Mouse (Mus musculus) midbrain, embryonic 13.5 days (tissue): ENCODE results near the gene Sgo1. TPM values are rescaled to one million over a fixed set of nuclear protein-coding genes. Genes with fewer than 3 reads are reported as not detected.

Source experiments
- ATAC-seq: fragments of 200-750 bp; cut with Nextera tagmentation; 2 replicates; pipeline ENCODE4 v1.8.0; 2017; ENCODE audit warnings: mild to moderate bottlenecking, moderate TSS enrichment, moderate library complexity
- H3K27ac ChIP-seq: fragments of 300-500 bp; sonication (generic); 2 replicates; pipeline ENCODE4 v1.5.1; 2015; ENCODE audit warnings: inconsistent platforms, mild to moderate bottlenecking, moderate library complexity
- H3K27me3 ChIP-seq: fragments of 300-500 bp; sonication (generic); 2 replicates; pipeline ENCODE4 v1.6.1; 2015; ENCODE audit warnings: mild to moderate bottlenecking, inconsistent platforms
- H3K36me3 ChIP-seq: fragments of 300-500 bp; sonication (generic); 2 replicates; pipeline ENCODE4 v1.6.1; 2015; ENCODE audit warnings: mild to moderate bottlenecking, inconsistent platforms
- H3K4me1 ChIP-seq: fragments of 300-500 bp; sonication (generic); replicated peaks from 2 replicates; pipeline ENCODE4 v1.6.1; 2015; ENCODE audit warnings: inconsistent platforms
- H3K4me2 ChIP-seq: fragments of 300-500 bp; sonication (generic); replicated peaks from 2 replicates; pipeline ENCODE4 v1.6.1; 2015; ENCODE audit warnings: moderate library complexity, mild to moderate bottlenecking, inconsistent platforms
- H3K4me3 ChIP-seq: fragments of 300-500 bp; sonication (generic); replicated peaks from 2 replicates; pipeline ENCODE4 v1.5.1; 2015; ENCODE audit warnings: mild to moderate bottlenecking, inconsistent platforms
- H3K9ac ChIP-seq: fragments of 300-500 bp; sonication (generic); replicated peaks from 2 replicates; pipeline ENCODE4 v1.6.1; 2015; ENCODE audit warnings: mild to moderate bottlenecking, inconsistent platforms
- H3K9me3 ChIP-seq: fragments of 300-500 bp; sonication (generic); 2 replicates; pipeline ENCODE4 v1.6.1; 2016; ENCODE audit warnings: mild to moderate bottlenecking, inconsistent platforms
- WGBS: fragments of 180-500 bp; shearing (Covaris S2); methylation state at CpG from one replicate; pipeline ENCODE4 v1.1.7; 2015; 5-methylcytosine and 5-hydroxymethylcytosine counted together
- polyA plus RNA-seq: library from polyadenylated mRNA; unstranded; fragments of >200 nt; fragmentation: Nextera tagmentation; extraction: Ambion mirVana; gene quantifications from 2 replicates; pipeline ENCODE4 v1.2.1, GENCODE M21; 2015

Sgo1 gene
- polyA plus RNA-seq, 1 experiment from 2014 or later: 17.6 TPM

DNA sequence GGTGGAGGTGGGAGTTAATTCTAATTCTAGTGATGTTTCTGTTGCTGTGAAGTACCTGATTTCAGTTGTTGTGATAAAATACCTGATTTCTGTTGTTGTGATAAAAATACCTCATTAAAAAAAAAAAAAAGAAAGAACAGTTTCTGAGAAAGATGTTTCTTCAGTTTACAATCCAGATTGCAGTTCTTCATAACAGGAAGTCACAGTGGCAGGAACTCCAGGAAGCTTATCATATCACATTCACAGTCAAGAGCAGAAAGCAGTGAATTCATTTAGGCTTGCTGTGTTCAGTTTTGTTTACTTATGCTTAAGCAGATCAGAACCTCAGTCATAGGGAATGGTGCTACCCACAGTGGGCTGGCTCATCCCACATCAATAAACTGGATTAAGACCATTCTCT lies 57.8 kb downstream of the Sgo1 start:
- no peak for ATAC-seq
- Histone ChIP-seq H3K27me3 (no peaks in the 10 kb centered on the region), H3K4me3 (no peak overlapping the region)

DNA sequence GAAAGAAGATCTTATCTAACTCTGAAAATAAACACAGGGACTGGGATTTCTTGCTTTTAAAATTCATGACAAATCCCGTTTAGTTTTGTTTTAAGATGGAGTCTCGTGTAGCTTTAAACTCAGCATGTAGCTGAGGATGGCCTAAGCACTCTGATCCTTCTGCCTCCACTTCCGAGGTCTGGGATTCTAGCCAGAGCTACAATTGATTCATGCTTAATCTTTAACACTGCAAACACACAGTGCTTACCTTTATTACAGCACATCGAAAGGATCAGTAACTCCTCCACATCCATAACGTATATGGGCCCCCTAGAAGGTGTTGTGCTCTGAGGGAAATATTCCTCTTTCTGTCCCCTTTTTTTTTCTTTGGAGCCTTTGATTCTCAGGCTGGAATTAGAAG lies 61.0 kb downstream of the Sgo1 start:
- Histone ChIP-seq H3K27me3 (no peaks in the 10 kb centered on the region), H3K9ac (no peak overlapping the region), H3K36me3 (peaks cover 24% of the 10 kb centered on the region), H3K4me2 (no peak overlapping the region), H3K4me3 (no peak overlapping the region), H3K27ac (no peak overlapping the region), H3K9me3 (no peaks in the 10 kb centered on the region), H3K4me1 (no peaks in the 10 kb centered on the region)
- WGBS: 74% methylated on average over 5 of the region's 5 CpGs
- no peak for ATAC-seq

More for the DNA sequence above, 57.8 kb downstream of the Sgo1 start:
- H3K36me3 ChIP-seq: peaks cover 26% of the 10 kb centered on the region
- H3K4me1 ChIP-seq: no peaks in the 10 kb centered on the region
- H3K27ac ChIP-seq: no peak overlapping the region
- H3K4me2 ChIP-seq: no peak overlapping the region
- H3K9me3 ChIP-seq: no peaks in the 10 kb centered on the region
- H3K9ac ChIP-seq: no peak overlapping the region

- Histone ChIP-seq H3K9ac (no peak overlapping the region), H3K4me1 (no peaks in the 10 kb centered on the region), H3K4me2 (no peak overlapping the region), H3K36me3 (peaks cover 18% of the 10 kb centered on the region), H3K27me3 (no peaks in the 10 kb centered on the region), H3K27ac (no peak overlapping the region), H3K4me3 (no peak overlapping the region), H3K9me3 (no peaks in the 10 kb centered on the region)
- ATAC-seq: no peak
- WGBS: 91% methylated on average over 4 of the region's 4 CpGs
Measured at GRCm38 (mm10) chr17:53627497-53627896, 61.6 kb downstream of the Sgo1 start.

DNA sequence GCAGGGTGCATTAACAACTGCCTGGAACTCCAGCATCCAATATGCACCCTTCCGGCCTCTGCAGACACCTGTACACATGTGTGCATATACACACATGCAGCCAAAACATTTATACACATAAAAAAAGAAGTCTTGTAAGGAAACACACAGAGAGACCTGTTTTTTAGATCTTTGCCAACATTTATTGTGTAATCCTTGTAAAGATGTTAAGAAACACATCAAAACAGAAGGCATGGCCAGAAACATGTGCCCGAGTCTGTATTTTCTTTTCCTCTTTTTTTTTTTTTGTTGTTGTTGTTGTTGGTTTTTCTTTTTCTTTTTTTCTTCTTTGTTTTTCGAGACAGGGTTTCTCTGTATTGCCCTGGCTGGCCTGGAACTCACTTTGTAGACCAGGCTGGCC lies 63.0 kb downstream of the Sgo1 start:
- ATAC-seq: no peak
- no peak overlapping the region for H3K4me2 ChIP-seq
- WGBS: 82% methylated on average over 3 of the region's 3 CpGs
- H3K4me3 ChIP-seq: no peak overlapping the region
- no peaks in the 10 kb centered on the region for H3K9me3 ChIP-seq
- H3K27me3 ChIP-seq: no peaks in the 10 kb centered on the region
- H3K9ac ChIP-seq: no peak overlapping the region
- peaks cover 14% of the 10 kb centered on the region for H3K36me3 ChIP-seq
- H3K4me1 ChIP-seq: no peaks in the 10 kb centered on the region
- no peak overlapping the region for H3K27ac ChIP-seq

Other genes with a start within 250 kb of the Sgo1 start
- gene Efhb, start 226.0 kb downstream of the Sgo1 start, polyA plus RNA-seq: 0.94 and 1.0 TPM in 2 replicates
- gene Rab5a, start 210.1 kb downstream of the Sgo1 start, polyA plus RNA-seq: 95.0 and 99.1 TPM in 2 replicates
- gene Pp2d1, start 149.9 kb downstream of the Sgo1 start, polyA plus RNA-seq: 0.42 and 0.63 TPM in 2 replicates
- 5.0 and 7.6 TPM in 2 replicates for gene Kat2b, start 122.5 kb downstream of the Sgo1 start, polyA plus RNA-seq
- not detected in 2 replicates for gene Sult1c2, start 157.0 kb upstream of the Sgo1 start, polyA plus RNA-seq